Mouse (Mus musculus) frontal cortex, postnatal 36 days (tissue): Measurements from ENCODE around the gene Rhobtb1.

Experiments
- DNase-seq, 2 experiments: peaks; one replicate each; pipeline ENCODE4 v3.0.0; 2022; ENCODE audit warnings: low spot score in 2 of 2

Rhobtb1 gene

DNA sequence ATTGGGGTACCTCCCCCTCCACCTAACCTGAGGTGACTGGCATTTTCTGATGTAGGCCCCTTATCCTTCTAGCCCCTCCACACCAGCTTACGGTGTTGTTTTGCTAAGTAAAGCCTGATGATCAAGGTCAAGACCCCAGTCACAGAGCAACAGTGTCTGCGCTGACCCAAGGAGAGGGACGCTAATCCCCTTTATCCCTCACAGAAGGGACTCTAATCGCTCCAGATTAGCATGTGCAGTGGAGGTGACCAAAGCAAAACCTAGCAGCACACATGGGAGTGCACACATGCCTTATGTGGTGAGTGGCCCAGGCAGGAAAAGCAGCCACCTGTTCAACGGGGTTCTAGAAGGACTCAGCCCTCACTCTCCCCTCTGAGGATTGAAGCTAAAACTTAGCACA, 123.0 kb downstream of the Rhobtb1 start:
- DNase-seq: no peak

DNA sequence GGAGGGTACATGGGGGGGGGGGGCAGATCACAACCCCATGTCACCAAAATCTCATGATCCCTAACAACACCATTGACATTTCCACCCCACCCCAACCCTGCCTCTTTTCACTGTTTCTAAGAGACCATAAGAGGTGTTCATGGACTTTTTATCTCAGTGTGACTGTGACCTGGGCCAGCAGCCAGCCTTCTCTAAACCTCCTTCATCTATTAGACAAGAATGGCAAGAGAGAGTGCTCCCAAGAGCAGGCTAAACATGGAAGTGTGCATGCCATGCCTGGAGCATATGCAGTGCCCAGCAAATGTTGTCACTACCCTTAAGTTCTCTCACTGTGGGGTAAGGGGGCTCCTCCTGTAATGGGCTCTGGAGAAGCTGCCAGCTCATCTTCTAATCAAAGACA, 123.5 kb downstream of the Rhobtb1 start:
- no peak for DNase-seq

DNA sequence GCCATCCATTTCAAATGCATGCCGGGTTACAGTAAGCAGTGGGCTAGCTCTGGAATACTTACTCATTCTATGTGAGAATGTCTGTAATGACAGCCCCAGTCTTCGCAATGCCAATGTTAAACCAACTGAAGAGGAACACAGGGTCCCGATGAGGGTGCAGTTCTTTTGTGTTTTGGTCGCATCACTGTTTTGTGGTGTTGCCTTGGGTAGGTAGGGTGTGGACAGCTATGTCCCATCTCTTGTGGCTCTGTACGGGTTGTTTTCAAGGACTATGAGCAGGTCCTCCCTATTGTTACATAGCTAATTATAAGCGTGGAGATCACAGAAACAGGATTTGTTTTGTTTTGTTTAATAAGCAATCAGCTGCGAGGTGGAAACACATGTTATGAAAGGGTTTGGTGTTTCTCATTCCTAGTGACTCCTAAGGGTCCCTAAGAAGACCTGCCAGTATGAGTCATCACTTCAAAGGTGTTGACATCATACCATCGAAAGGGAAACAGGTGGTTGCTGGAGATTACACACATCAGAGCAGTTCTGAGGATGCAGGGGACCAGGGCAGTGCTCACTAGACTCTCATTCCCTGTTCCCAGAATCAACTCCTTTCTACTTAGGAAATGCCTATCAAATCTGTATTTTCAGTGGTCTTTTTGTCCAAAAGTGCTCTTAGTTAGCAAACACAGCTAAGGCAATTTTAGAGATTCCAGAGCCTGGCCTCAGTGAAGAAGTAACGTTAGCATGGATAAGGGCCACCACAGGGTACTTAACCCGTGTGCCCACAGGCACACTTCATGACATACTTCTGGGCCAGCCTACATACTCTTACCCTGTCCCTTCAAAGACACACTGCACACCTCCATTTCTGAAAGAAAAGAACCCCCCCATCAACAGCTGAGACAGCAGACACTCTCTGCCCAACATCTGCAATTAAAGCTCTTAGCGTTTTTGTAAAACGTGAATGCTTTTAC, 124.9 kb downstream of the Rhobtb1 start:
- no peak for DNase-seq

GRCm38 (mm10) chr10:69276920-69277435, 125.7 kb downstream of the Rhobtb1 start:
- no peak for DNase-seq

DNA sequence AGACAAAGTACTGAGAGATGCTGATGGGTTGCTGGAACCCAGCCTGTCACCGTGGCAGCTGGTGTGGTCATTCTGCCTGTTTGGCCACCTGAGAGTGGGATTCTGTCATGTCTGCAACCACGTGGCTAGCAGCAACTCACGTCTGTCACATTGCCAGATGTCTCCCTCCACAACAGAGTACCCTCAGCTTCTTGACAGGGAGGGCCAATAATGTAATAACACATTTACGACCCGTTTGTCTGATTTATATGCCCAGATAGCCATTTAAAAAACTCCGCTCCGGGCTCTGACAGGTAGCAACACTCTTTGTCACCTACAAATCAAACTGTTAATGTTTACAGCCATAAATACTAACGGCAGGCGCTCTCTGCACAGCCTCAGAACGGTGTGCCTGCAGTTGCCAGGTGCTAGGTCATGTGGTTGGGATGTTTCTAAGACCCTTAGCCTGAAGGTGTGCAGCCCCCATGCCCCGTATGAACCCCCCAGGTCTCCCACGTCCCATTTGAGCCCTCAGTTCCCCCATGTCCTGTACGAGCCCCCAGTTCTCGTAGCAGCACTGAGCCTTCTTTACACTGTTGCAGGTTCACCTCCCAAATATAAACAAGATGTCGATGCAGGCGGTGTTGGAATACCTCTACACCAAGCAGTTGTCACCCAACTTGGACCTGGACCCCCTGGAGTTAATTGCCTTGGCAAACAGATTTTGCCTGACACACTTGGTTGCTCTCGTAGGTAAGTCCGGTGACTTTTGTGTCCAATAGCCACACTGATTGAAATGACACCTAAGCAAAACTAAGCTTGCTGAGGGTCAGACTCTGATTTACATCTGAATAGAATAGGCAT, 127.8 kb downstream of the Rhobtb1 start:
- no peak for DNase-seq

DNA sequence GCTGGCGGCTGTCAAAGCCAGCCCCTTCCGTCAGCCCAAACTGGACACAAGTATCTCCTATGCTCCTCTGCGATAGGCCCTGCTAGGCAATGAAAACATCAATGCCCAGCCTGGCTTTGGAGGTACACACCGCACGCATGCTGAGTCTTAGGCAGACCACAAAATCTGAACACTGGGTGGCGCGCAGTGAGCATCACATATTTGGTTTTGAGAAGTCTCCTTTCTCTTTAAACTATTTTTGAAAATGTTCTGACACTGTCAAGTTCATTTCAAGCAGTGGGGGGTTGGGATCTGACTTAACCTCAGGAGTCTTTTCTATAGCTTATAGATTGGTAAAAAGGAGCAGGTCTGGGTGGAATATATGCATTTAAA, 128.4 kb downstream of the Rhobtb1 start:
- no peak for DNase-seq

GRCm38 (mm10) chr10:69286939-69287338, 135.7 kb downstream of the Rhobtb1 start:
- no peak for DNase-seq

GRCm38 (mm10) chr10:69288086-69288485, 136.9 kb downstream of the Rhobtb1 start:
- no peak for DNase-seq

GRCm38 (mm10) chr10:69288720-69289119, 137.5 kb downstream of the Rhobtb1 start:
- DNase-seq: no peak

DNA sequence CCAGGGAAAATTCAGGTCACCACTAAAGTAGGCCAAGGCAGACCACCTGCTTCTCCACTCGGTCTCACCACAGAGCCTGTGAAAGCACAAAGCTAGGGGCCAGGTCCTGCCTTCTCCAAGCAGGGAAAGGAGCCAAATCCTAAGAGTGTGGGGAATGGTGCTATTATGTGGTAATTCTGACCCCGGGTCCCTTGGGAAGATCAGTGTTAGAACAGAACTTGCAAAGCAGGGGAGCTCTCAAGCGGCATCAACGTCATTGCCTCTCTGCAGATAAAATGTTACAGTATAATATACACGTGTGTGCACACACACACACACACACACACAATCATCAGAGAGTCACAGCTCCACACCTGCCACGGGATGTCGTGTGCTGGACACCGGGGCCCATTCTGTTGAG, 139.5 kb downstream of the Rhobtb1 start:
- DNase-seq: no peak

GRCm38 (mm10) chr10:69295919-69296318, 144.7 kb downstream of the Rhobtb1 start:
- no peak for DNase-seq

- DNase-seq: no peak
Observed at GRCm38 (mm10) chr10:69299985-69300384, 148.8 kb downstream of the Rhobtb1 start.

- no peak for DNase-seq
Observed at GRCm38 (mm10) chr10:69302667-69303066, 151.4 kb downstream of the Rhobtb1 start.

DNA sequence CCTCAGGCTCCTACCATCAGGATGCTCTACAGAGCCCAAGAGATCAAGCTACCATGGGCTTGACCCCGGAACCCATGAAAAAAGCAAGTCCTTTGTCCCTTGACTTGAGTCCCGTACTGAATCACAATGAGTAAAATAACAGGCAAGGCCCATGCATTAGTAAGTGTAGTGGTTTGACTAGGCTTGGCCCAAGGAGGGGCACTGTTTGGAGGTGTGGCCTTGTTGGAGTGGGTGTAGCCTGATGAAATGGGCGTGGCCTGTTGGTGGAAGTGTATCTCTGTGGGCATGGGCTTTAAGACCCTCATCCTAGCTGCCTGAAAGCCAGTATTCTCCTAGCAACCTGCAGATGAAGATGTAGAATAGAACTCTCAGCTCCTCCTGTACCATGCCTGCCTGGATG, 153.6 kb downstream of the Rhobtb1 start:
- no peak for DNase-seq

DNA sequence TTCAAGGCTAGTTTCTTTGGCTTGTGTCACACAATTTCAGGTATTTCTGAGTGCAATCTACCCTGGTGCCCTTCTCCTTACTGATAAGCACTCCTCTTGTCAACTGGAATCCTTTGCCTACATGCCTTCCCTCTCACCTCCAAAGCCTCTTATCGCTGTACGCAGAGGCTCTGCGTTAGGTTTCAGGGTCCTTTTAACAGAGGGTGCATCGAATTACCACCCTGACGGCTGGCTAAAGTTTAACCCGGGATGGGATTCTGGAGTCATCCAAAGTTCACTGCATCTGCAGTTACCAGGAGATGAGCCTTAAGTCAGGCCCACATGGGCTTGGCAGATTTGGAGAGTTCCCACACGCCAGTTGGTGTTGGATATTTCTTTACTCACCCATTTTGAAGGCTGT, 154.4 kb downstream of the Rhobtb1 start:
- DNase-seq: no peak

DNA sequence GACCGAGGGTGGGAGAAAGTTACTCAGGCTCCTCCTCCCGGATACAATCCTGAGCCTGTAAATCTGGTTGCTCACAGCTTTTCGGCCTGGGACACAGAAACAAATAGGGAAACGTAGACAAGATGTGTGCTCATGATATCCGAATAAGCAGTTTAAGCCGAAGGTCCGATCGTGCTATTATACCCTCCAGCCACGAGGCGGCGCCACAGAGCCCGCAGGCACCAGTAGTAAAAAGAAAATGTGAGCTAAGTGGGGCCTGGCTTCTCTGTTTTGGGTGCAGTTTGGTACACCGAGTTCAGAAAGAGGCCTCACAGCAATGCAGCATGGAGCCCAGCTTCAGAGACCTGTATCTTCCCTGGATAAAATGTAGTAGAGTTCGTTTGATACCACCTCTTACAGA, 155.0 kb downstream of the Rhobtb1 start:
- peak; percentile 10 to 11 for DNase-seq

GRCm38 (mm10) chr10:69307067-69307466, 155.8 kb downstream of the Rhobtb1 start:
- DNase-seq: peak; percentile 33 to 48

GRCm38 (mm10) chr10:69309109-69309508, 157.9 kb downstream of the Rhobtb1 start:
- DNase-seq: no peak

DNA sequence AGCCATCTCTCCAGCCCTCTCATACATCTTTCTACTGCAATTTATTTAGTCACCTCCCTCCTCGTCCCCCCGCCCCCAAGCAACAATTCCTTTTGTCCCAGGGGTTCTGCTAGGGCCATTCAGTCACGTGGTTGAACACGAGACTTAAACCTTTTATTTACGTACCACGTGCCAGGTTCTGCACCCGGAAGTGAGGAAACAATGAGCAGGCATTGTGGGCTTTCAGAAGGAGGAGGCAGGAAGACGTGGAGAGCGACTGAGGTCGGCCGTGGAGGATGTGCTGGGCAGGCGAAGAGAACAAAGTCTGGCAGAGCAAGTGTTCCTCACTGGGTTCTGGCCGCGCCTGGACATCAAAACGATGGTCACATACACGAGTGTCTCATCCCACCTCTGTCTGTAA, 160.6 kb downstream of the Rhobtb1 start:
- no peak for DNase-seq

- no peak for DNase-seq
Observed at GRCm38 (mm10) chr10:69313944-69314343, 162.7 kb downstream of the Rhobtb1 start.

- no peak for DNase-seq
Observed at GRCm38 (mm10) chr10:69318514-69318913, 167.3 kb downstream of the Rhobtb1 start.
